Mouse (Mus musculus): ENCODE data around the gene Ralb.

Gene Ralb

GRCm38 (mm10) chr1:119497346-119498004, 7.1 kb downstream of the Ralb start:
- no peak for ATAC-seq (ENCODE audit: insufficient number of reproducible peaks, low FRiP score, low TSS enrichment)

DNA sequence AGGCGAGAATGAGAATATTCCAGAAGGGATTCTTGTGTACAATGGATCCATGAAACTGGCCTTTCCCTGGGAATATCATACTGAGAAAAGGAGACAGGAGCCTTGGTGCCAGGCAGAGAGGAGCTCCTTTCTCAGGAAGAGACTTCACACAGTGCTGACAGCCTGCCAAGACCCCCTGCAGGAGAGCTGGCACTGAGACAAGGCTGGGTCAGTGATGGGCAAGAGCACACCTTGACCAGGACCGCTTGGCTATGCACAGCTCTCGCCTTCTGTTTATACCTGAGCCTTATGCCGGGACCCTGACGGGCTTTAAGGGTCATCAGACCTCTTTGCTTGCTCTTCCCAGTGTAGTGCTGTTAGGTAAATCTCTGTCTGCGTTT, 9.2 kb downstream of the Ralb start:
- ATAC-seq (ENCODE audit: insufficient number of reproducible peaks, low FRiP score, low TSS enrichment), result peak; percentile 32; the same call in 1 of the 2 replicates

DNA sequence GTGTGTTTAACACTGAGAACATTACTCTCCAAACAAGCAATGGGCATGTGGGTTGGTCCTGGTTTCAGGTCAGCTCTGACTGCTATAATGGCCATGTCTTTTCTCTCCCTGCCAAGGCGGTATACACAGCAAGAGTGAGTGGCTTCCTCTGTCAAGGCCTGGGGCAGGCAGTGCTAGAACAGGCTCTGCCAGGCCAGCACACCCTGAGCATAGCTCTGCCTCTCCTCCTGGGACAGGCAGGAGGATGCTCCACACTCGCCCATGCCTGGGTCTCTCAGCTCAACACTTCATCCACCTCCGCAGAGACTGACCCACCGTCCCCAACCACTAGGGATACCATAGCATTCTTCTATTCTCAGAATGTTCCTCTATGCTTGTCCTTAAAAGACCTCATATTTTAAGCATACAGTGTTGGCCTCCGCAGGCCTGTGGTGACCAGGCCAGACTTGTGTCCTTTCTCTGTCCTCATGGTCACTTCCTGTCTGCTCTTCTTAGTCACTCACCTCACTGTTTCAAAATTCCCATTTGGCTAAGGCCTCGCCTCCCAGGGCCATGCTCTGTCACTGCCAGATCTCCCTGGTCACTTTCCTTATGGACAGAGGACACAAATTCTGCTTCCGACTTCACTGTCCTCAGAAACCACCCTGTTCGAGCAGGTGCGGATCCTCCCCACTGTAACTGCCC, 9.7 kb downstream of the Ralb start:
- peak; percentile 61 for ATAC-seq (ENCODE audit: insufficient number of reproducible peaks, low FRiP score, low TSS enrichment)

GRCm38 (mm10) chr1:119494024-119494711, 10.4 kb downstream of the Ralb start:
- no peak for ATAC-seq (ENCODE audit: insufficient number of reproducible peaks, low FRiP score, low TSS enrichment)

- ATAC-seq (ENCODE audit: insufficient number of reproducible peaks, low FRiP score, low TSS enrichment), result no peak
These were observed 12.1 kb downstream of the Ralb start for GRCm38 (mm10) chr1:119492505-119492904.

GRCm38 (mm10) chr1:119492097-119492496, 12.5 kb downstream of the Ralb start:
- ATAC-seq (ENCODE audit: insufficient number of reproducible peaks, low FRiP score, low TSS enrichment), result no peak

DNA sequence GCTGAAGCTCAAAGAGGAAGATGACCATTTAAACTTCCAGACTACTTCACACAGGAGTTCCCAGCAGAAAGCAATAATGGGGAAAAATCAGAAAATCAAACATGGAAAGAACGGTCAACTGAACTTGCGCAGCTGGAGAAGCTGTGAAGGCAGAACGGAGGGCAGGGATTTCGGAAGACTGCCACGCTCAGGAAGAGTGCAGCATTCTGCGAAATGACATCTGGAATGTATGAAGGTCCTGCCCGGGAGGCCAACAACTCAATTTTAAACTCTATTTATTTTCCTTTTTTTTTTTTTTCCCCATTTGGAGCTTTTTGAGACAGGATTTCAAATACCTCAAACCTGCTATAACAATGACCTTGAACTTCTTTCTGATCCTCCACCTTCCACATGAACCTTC, 13.8 kb downstream of the Ralb start:
- ATAC-seq (ENCODE audit: insufficient number of reproducible peaks, low FRiP score, low TSS enrichment), result no peak

- ATAC-seq (ENCODE audit: insufficient number of reproducible peaks, low FRiP score, low TSS enrichment), result no peak
These were observed 16.5 kb downstream of the Ralb start for GRCm38 (mm10) chr1:119487917-119488590.

DNA sequence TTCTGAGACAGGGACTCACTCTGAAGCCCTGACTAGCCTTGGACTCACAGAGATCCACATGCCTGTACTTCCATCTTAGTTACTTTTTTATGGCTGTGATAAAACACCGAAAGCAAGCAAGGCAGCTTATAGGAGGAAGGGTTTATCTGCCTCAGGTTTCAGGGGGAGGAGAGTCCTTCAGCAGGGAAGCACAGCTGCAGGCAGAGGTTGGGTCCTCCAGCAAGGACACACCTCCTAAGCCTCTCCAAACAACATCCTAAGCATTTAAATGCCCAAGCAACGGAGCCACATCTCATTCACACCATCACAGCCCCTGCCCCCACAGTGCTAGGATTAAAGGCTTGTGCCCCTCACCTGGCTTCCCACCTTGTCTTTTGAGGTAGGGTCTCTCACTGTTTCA, 18.8 kb downstream of the Ralb start:
- no peak for ATAC-seq (ENCODE audit: insufficient number of reproducible peaks, low FRiP score, low TSS enrichment)

DNA sequence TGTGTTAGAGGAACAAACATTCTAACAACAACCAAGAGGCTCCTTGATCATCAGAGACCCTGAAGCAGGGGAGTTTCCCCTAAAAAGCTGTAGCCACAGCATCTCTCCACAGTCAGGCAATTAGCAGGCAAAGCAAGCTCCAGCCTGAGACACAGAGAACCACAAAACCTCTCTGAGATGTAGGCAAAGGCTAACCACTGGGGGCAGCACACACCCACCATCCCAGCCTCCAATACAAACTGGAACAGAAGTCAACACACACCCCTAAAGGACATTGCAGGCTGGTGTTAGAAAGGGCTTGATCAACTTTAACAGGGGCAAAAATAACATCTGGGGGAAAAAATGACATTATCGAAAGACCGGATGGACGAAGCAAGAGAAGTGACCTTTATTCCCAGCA, 20.1 kb downstream of the Ralb start:
- ATAC-seq (ENCODE audit: insufficient number of reproducible peaks, low FRiP score, low TSS enrichment), result 0 out of 2 replicates have a peak, but pooled peaks have one; percentile 53

- ATAC-seq (ENCODE audit: insufficient number of reproducible peaks, low FRiP score, low TSS enrichment), result no peak
These were observed 21.7 kb downstream of the Ralb start for GRCm38 (mm10) chr1:119482891-119483290.

- no peak for ATAC-seq (ENCODE audit: insufficient number of reproducible peaks, low FRiP score, low TSS enrichment)
These were observed 23.2 kb downstream of the Ralb start for GRCm38 (mm10) chr1:119481205-119481932.

DNA sequence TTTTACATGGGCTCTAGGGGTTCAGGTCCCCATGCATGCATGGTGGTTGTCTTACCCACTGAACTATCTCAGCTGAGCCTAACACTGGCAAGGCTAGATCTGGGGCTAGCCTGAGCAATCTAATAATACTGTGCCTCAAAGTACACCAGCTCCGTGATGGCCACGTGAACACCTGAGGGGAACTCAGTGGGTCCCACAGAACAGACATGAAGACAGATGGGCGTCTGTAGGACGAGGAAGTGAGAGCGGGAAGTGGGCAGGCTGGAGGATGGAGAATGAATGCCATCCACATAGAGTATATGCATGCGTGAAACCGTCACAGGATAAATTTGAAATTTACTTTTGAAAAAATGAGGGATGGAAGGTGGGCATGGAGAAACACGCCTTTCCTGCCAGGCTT, 23.9 kb downstream of the Ralb start:
- no peak for ATAC-seq (ENCODE audit: insufficient number of reproducible peaks, low FRiP score, low TSS enrichment)

GRCm38 (mm10) chr1:119479641-119480040, 25.0 kb downstream of the Ralb start:
- no peak for ATAC-seq (ENCODE audit: insufficient number of reproducible peaks, low FRiP score, low TSS enrichment)

DNA sequence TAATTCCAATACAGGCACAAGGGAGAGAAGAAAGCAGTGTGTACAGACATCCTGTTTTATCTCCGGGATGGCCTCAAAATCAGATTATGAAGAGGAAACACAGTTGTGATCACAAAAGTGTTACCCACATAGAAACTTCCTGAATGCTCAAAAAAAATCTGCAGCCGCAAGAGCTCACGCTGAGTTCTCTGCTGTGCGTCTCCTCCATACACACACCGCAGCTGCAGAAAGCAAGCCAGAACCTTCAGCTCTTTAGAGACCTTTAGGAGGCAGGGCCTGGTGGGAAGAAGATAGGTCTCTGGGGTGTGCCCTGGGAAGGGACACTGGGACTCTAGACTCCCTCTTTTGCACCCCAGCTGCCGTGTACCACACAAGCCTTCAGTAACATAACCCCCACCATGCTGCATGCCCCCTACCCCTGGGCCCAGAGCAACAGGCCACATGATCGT, 27.7 kb downstream of the Ralb start:
- no peak for ATAC-seq (ENCODE audit: insufficient number of reproducible peaks, low FRiP score, low TSS enrichment)

- no peak for ATAC-seq (ENCODE audit: insufficient number of reproducible peaks, low FRiP score, low TSS enrichment)
These were observed 29.9 kb downstream of the Ralb start for GRCm38 (mm10) chr1:119474671-119475070.

DNA sequence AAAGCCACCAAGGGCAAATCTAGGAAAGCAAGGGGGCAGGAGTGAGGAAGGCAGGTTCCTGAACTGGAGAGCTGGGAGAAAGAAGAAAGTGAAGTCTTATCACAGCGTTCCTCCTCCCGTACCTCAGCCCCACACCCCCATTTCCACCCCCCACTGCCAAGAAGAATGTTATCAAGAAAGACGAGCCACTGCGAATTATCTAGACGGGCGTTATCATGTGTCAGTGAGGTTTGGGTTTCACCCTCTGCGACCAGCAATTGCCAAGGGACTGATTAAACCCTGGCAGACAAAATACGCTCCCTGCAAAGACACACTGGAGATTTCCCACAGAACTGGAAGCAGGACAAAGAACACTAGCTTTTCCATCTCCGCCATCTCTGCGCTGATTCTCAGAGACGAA, 31.9 kb downstream of the Ralb start:
- ATAC-seq (ENCODE audit: insufficient number of reproducible peaks, low FRiP score, low TSS enrichment), result no peak

GRCm38 (mm10) chr1:119471793-119472396, 32.7 kb downstream of the Ralb start:
- ATAC-seq (ENCODE audit: insufficient number of reproducible peaks, low FRiP score, low TSS enrichment), result no peak

DNA sequence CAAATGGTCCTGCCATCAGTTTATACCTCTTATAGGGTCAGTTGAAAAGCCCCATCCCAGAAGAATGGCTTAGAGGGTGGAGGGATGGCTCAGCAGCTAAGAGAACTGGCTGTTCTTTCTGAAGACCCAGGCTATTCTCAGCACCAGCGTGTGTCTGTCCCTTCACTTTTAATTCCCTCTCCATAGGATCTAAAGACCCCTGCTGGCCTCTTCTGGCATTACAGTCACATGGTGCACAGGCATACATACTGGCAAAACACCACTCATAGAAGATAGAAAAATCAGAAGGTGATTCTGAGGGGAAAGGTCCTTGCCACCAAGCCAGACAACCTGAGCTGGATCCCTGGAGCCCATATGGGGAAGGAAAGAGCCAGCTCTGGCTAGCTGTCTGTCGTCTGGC, 41.2 kb downstream of the Ralb start:
- ATAC-seq (ENCODE audit: insufficient number of reproducible peaks, low FRiP score, low TSS enrichment), result no peak

DNA sequence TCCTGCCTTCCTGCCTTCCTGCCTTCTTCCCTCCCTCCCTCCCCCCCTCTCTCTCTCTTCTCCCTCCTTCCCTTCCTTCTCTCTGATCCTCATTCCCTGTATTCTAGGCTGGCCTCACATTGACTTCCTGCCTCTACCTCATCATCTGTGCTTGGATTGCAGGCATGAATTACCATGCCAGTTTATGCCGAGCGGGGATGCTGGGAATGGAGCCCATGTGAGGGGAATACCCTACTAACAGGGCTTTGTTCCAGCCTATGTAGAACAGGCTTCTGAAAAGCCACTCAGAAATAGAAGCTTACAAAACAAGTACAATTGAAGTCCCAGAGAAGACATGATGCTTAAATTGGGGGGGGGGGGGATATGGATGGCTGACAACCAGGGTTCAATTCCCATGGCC, 44.5 kb downstream of the Ralb start:
- no peak for ATAC-seq (ENCODE audit: insufficient number of reproducible peaks, low FRiP score, low TSS enrichment)
